Mouse (Mus musculus): ENCODE data around the gene Aldh16a1.
"Not testable (repeated sequence)": the region's sequence is repeated elsewhere in the genome, so short reads cannot be mapped to it uniquely, and the experiment has no call there.

DNA sequence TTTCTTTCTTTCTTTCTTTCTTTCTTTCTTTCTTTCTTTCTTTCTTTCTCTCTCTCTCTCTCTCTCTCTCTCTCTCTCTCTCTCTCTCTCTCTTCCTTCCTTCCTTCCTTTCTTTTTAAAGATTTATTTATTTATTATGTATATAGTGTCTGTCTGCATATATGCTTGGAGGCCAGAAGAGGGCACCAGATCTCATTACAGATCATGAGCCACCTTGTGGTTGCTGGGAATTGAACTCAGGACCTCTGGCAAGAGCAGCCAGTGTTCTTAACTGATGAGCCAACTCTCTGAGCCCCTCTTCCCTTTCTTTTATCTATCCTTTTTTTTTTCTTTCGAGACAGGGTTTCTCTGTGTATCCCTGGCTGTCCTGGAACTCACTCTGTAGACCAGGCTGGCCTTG is 19.4 kb upstream of the Aldh16a1 start:
- TF ChIP-seq CTCF (conservative IDR thresholded peaks at IDR 0.05; ENCODE audit: low read length): peak; percentile 13; the same call in 1 of the 2 replicates
- not testable (repeated sequence) for TF ChIP-seq NANOG (IDR thresholded peaks at IDR 0.05; ENCODE audit: borderline replicate concordance, low read length)

All from E14TG2a.4 (cell line).